Mouse (Mus musculus) hindbrain, postnatal 0 days (tissue): ENCODE data around the gene Irf2. TPM values are rescaled to one million over a fixed set of nuclear protein-coding genes. Genes with fewer than 3 reads are reported as not detected.

ENCODE experiments used
- ATAC-seq: fragments of 200-750 bp; cut with Nextera tagmentation; 2 replicates; pipeline ENCODE4 v1.8.0; 2017; ENCODE audit warnings: mild to moderate bottlenecking, moderate TSS enrichment, moderate library complexity
- DNase-seq: peaks from one replicate; pipeline ENCODE4 v3.0.0-alpha.2; 2015; ENCODE audit warnings: low spot score
- H3K27ac ChIP-seq: fragments of 300-500 bp; sonication (generic); 2 replicates; pipeline ENCODE4 v1.5.1; 2014; ENCODE audit warnings: mild to moderate bottlenecking
- H3K27me3 ChIP-seq: fragments of 300-500 bp; sonication (generic); 2 replicates; pipeline ENCODE4 v1.6.1; 2014; ENCODE audit warnings: low read length, mixed read lengths; ENCODE audit not compliant: insufficient read depth
- H3K36me3 ChIP-seq: fragments of 300-500 bp; sonication (generic); 2 replicates; pipeline ENCODE4 v1.6.1; 2014; ENCODE audit warnings: low read length, mixed read lengths; ENCODE audit not compliant: insufficient read depth
- H3K4me1 ChIP-seq: fragments of 300-500 bp; sonication (generic); 2 replicates; pipeline ENCODE4 v1.6.1; 2014; ENCODE audit warnings: antibody characterized with exemption, low read length, mixed read lengths; ENCODE audit not compliant: insufficient read depth
- H3K4me2 ChIP-seq: fragments of 300-500 bp; sonication (generic); 2 replicates; pipeline ENCODE4 v1.6.1; 2014; ENCODE audit warnings: low read depth, mild to moderate bottlenecking, low read length, moderate library complexity, mixed read lengths
- H3K4me3 ChIP-seq: fragments of 300-500 bp; sonication (generic); 2 replicates; pipeline ENCODE4 v1.5.1; 2014; ENCODE audit warnings: low read length
- H3K9ac ChIP-seq: fragments of 300-500 bp; sonication (generic); replicated peaks from 2 replicates; pipeline ENCODE4 v1.6.1; 2014; ENCODE audit warnings: mild to moderate bottlenecking, low read length, moderate library complexity, mixed read lengths
- H3K9me3 ChIP-seq: fragments of 300-500 bp; sonication (generic); 2 replicates; pipeline ENCODE4 v1.6.1; 2016; ENCODE audit warnings: low read length, mixed read lengths
- CTCF ChIP-seq: IDR thresholded peaks from 2 replicates; pipeline ENCODE4 v1.5.1; 2016; ENCODE audit warnings: antibody characterized with exemption, control low read depth, low read depth
- WGBS: fragments of 180-500 bp; shearing (Covaris S2); extraction: QIAGEN DNeasy Blood & Tissue Kit; methylation state at CpG from one replicate; pipeline ENCODE4 v1.1.7; 2014; 5-methylcytosine and 5-hydroxymethylcytosine counted together
- polyA plus RNA-seq: library from polyadenylated mRNA; unstranded; fragments of >200 nt; fragmentation: Nextera tagmentation; extraction: Ambion mirVana; gene quantifications from 2 replicates; pipeline ENCODE4 v1.2.1, GENCODE M21; 2015
- total RNA-seq: library from RNA; depleted of rRNA; stranded (reverse); fragments of >200 nt; gene quantifications from 2 replicates; pipeline ENCODE4 v1.2.3, GENCODE M21; 2014

Gene Irf2
- total and polyA plus RNA-seq, 2 experiments from 2014 or later, result 3.8 to 12.8 TPM

DNA sequence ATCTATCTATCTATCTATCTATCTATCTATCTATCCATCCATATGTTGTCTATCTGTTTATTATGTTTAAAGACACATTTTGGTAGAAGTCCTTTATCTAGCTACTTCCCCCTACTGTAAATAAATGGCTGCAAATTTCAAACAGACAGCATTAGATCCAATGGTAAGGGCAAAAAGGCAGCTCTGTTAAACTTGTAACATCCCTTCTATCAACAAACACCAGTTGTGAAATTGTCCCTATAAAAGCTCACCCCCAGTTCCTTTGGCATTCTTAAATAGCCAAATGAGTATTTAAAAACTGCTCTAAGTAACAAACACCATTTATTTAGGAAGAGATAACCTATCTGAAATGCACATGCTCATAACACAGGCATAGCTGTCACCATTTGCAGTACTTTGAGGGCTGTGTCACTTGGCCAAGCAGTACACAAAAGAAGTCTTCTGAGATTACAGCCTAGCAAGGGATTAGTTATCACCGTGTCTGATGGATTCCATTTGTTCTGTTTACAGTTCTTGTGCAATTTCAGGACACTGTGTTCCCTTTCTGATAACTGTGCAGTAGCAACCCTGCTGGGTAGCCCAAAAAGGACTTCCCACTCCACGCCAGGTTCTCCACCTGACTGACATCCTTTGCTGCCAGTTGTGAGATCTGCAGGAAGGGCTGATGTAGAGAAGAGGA, 136.2 kb downstream of the Irf2 start:
- H3K27me3 ChIP-seq, result no peaks in the 10 kb centered on the region
- H3K4me2 ChIP-seq, result no peak overlapping the region
- TF ChIP-seq CTCF, result no peak
- no peak overlapping the region for H3K9ac ChIP-seq
- H3K36me3 ChIP-seq, result no peaks in the 10 kb centered on the region
- no peaks in the 10 kb centered on the region for H3K4me1 ChIP-seq
- ATAC-seq, result no peak
- H3K27ac ChIP-seq, result no peak overlapping the region
- 52% methylated on average over 2 of the region's 2 CpGs for WGBS
- H3K4me3 ChIP-seq, result no peak overlapping the region
- H3K9me3 ChIP-seq, result no peaks in the 10 kb centered on the region
- DNase-seq, result no peak

DNA sequence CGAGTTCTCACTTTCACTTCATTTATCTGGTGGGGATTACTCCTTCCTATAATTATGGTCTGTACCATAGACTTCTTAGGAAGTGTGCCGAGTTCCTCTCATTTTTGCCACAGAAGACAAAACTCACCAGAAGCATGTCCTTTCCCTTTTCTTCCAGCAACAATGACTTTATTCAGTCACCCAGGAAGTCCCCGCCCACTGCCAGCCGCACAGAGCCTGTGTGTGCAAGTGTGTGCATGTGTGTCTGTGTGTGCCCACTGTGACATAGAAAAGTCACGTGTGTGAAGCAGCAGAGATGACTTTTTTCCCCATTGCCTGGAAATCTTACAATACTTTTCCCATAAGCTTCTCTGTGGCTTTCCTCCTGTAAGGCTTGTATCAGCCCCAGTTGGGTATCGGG, 141.8 kb downstream of the Irf2 start:
- H3K9ac ChIP-seq, result no peak overlapping the region
- no peak overlapping the region for H3K27ac ChIP-seq
- H3K4me2 ChIP-seq, result no peak overlapping the region
- H3K27me3 ChIP-seq, result no peaks in the 10 kb centered on the region
- no peaks in the 10 kb centered on the region for H3K9me3 ChIP-seq
- no peak overlapping the region for H3K4me3 ChIP-seq
- no peak for TF ChIP-seq CTCF
- H3K36me3 ChIP-seq, result no peaks in the 10 kb centered on the region
- DNase-seq, result no peak
- ATAC-seq, result no peak
- H3K4me1 ChIP-seq, result no peaks in the 10 kb centered on the region
- WGBS, result 63% methylated on average over 6 of the region's 6 CpGs

DNA sequence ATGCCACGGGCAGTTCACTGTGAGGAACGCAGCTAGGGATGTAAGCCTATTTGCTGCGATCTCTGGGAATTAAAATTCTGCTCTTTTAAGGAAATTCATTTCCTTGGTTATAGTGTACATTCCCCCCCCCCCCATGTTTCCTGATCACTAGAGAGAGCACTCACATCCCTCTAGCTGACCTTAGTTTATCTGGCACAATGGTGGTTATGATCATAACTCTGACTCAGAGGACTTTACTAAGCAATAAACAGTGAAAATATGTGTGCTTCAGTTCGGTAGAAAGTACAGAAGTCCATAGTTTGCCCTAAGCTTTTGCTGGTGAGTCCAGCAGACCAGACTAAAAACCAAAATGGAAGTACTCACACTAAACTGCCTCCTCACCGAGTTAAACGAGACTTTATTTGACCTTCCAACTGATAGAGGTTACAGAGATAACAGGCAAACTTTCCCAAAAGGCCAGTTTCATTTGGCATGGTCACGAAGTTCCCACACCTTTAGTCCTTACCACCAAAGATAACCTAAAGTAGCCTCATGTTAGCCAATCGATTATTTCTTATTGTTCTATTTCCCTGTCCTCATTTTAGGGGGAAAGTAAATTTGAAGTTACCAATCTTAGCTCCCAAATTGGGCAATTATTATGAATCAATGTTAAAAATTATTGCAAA, 142.4 kb downstream of the Irf2 start:
- no peak for TF ChIP-seq CTCF
- WGBS, result 91% methylated on average over 8 of the region's 8 CpGs

DNA sequence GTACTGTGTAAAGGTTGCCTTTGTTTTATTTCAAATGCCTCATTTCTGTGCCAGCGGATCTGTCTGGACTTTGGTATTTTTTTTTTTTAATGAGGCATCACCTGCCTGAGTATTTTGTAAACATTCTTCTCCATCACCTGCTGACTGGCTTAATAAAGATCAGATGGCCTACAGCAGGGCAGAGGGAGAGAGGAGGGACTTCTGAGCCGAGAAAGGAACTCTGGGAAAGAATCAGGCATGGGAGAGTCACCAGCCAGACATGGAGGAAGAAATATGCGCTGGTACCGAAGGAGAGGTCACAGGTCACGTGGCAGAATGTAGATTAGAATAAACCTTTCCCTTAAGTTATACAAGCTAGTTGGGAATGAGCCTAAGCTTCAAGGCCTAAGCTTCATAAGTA, 143.2 kb downstream of the Irf2 start:
- Histone ChIP-seq H3K4me2 (no peak overlapping the region), H3K9me3 (no peaks in the 10 kb centered on the region), H3K4me1 (no peaks in the 10 kb centered on the region), H3K9ac (no peak overlapping the region), H3K27me3 (no peaks in the 10 kb centered on the region), H3K27ac (no peak overlapping the region), H3K4me3 (no peak overlapping the region), H3K36me3 (no peaks in the 10 kb centered on the region)
- no peak for DNase-seq
- no peak for ATAC-seq
- no peak for TF ChIP-seq CTCF
- 63% methylated on average over 5 of the region's 5 CpGs for WGBS

More for the DNA sequence above, 142.4 kb downstream of the Irf2 start:
- Histone ChIP-seq H3K27me3 (no peaks in the 10 kb centered on the region), H3K4me2 (no peak overlapping the region), H3K9me3 (no peaks in the 10 kb centered on the region), H3K9ac (no peak overlapping the region), H3K36me3 (no peaks in the 10 kb centered on the region), H3K4me1 (no peaks in the 10 kb centered on the region), H3K4me3 (no peak overlapping the region), H3K27ac (no peak overlapping the region)
- no peak for DNase-seq
- no peak for ATAC-seq

DNA sequence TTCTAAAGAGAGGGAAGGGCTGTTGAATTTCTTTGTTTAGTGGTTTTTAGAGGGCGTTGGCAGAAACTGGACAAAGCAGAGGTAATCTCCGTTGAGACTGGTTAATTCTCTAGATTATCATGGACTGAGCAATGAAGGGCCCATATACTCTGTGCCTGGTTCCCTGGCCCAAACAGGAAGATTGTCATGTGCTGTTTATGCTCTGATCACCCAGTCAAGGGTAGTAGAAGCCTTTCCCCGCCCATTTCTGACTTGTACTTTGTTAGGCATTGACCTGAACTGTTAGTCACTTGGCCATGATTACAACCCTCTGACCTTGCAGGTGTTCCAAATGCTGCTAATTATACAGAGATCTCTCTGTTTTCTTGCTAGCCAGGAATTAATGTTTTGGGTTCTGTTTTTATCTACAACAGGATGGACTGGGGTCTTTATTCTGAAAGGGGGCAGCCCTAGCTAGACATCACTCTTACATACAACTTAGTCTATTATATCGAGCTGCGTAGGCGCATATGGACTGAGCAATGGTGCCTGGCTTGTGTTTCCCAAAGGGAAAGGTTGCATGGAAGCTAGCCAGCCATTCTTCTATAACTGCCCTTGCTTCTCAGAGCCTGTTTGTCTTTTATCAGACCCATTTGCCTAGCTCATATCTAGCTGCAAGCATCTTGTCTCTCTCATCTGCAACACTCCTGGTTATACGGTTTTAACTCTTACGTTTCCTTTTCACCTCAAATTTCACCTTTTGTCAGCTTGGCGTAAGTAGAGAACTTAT, 143.9 kb downstream of the Irf2 start:
- H3K27ac ChIP-seq, result no peak overlapping the region
- H3K4me2 ChIP-seq, result no peak overlapping the region
- no peak overlapping the region for H3K4me3 ChIP-seq
- no peak overlapping the region for H3K9ac ChIP-seq
- no peaks in the 10 kb centered on the region for H3K4me1 ChIP-seq
- no peaks in the 10 kb centered on the region for H3K36me3 ChIP-seq
- no peaks in the 10 kb centered on the region for H3K9me3 ChIP-seq
- no peak for TF ChIP-seq CTCF
- DNase-seq (no peak), ATAC-seq (no peak)
- WGBS, result 91% methylated on average over 9 of the region's 9 CpGs
- H3K27me3 ChIP-seq, result no peaks in the 10 kb centered on the region

DNA sequence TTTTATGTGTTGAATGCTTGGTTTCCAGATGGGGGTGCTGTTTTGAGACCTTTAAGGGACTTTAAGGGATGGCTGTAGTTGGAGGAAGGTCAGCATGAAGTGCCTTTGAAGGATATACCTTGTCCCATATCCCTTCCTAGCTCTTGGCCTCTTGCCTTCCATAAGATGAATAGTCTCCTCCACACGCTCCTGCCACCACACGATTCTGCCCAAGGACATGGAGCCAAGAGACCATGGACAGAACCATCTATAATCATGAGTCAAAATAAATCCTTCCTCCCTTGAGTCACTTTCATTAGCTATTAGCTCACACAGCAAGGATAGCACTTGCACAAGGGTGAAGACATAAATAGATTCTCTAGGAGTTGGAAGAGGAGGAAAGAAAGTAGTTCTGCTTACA, 146.3 kb downstream of the Irf2 start:
- Histone ChIP-seq H3K9ac (no peak overlapping the region), H3K9me3 (no peaks in the 10 kb centered on the region), H3K27ac (no peak overlapping the region), H3K4me1 (no peaks in the 10 kb centered on the region), H3K27me3 (no peaks in the 10 kb centered on the region), H3K4me2 (no peak overlapping the region), H3K4me3 (no peak overlapping the region), H3K36me3 (no peaks in the 10 kb centered on the region)
- no peak for DNase-seq
- ATAC-seq, result no peak
- TF ChIP-seq CTCF, result no peak
- 93% methylated on average over 2 of the region's 2 CpGs for WGBS
